Mouse (Mus musculus): ENCODE results near the gene Gpr176. TPM values are rescaled to one million over a fixed set of nuclear protein-coding genes. Genes with fewer than 3 reads are reported as not detected.

Gpr176 gene
- polyA plus RNA-seq, 1 experiment from 2014 or later = 0.41 TPM

GRCm38 (mm10) chr2:118235614-118236013 lies 137.6 kb downstream of the Gpr176 start:
- Histone ChIP-seq H3K4me1 (ENCODE audit: control insufficient read depth, insufficient read depth, low read length) (no peaks in the 10 kb centered on the region), H3K9ac (replicated peaks; ENCODE audit: low read depth, low read length) (no peak overlapping the region), H3K4me3 (ENCODE audit: low read depth, low read length) (no peak overlapping the region), H3K9me3 (ENCODE audit: control insufficient read depth, low read depth, low read length) (no peaks in the 10 kb centered on the region), H3K27me3 (ENCODE audit: control insufficient read depth, insufficient read depth, low read length) (no peaks in the 10 kb centered on the region), H3K27ac (ENCODE audit: low read length) (no peak overlapping the region), H3K4me2 (replicated peaks; ENCODE audit: low read depth, low read length) (no peak overlapping the region), H3K36me3 (ENCODE audit: control insufficient read depth, insufficient read depth, low read length) (no peaks in the 10 kb centered on the region)
- no peak for ATAC-seq (ENCODE audit: insufficient number of reproducible peaks, insufficient read depth, low FRiP score, low read depth)
- 79% methylated on average over 3 of the region's 3 CpGs for WGBS

GRCm38 (mm10) chr2:118230544-118230943 lies 142.7 kb downstream of the Gpr176 start:
- 50% methylated on average over 3 of the region's 3 CpGs for WGBS
- Histone ChIP-seq H3K4me1 (ENCODE audit: control insufficient read depth, insufficient read depth, low read length) (no peaks in the 10 kb centered on the region), H3K9me3 (ENCODE audit: control insufficient read depth, low read depth, low read length) (no peaks in the 10 kb centered on the region), H3K4me3 (ENCODE audit: low read depth, low read length) (no peak overlapping the region), H3K27ac (ENCODE audit: low read length) (no peak overlapping the region), H3K4me2 (replicated peaks; ENCODE audit: low read depth, low read length) (no peak overlapping the region), H3K9ac (replicated peaks; ENCODE audit: low read depth, low read length) (no peak overlapping the region), H3K27me3 (ENCODE audit: control insufficient read depth, insufficient read depth, low read length) (no peaks in the 10 kb centered on the region), H3K36me3 (ENCODE audit: control insufficient read depth, insufficient read depth, low read length) (no peaks in the 10 kb centered on the region)
- ATAC-seq (ENCODE audit: insufficient number of reproducible peaks, insufficient read depth, low FRiP score, low read depth) = no peak

GRCm38 (mm10) chr2:118228486-118229079 lies 144.6 kb downstream of the Gpr176 start:
- H3K27ac ChIP-seq (ENCODE audit: low read length) = no peak overlapping the region
- WGBS = 87% methylated on average over 4 of the region's 4 CpGs
- no peak overlapping the region for H3K4me3 ChIP-seq (ENCODE audit: low read depth, low read length)
- H3K9ac ChIP-seq (replicated peaks; ENCODE audit: low read depth, low read length) = no peak overlapping the region
- H3K4me2 ChIP-seq (replicated peaks; ENCODE audit: low read depth, low read length) = no peak overlapping the region
- H3K9me3 ChIP-seq (ENCODE audit: control insufficient read depth, low read depth, low read length) = no peaks in the 10 kb centered on the region
- H3K27me3 ChIP-seq (ENCODE audit: control insufficient read depth, insufficient read depth, low read length) = no peaks in the 10 kb centered on the region
- H3K4me1 ChIP-seq (ENCODE audit: control insufficient read depth, insufficient read depth, low read length) = no peaks in the 10 kb centered on the region
- no peak for ATAC-seq (ENCODE audit: insufficient number of reproducible peaks, insufficient read depth, low FRiP score, low read depth)
- no peaks in the 10 kb centered on the region for H3K36me3 ChIP-seq (ENCODE audit: control insufficient read depth, insufficient read depth, low read length)

Small RNA genes within 50 kb of the gene (microRNA-seq; reads per million reads assigned to microRNA genes)
- gene Gm22800 = not detected

Other genes starting within 250 kb of the Gpr176 start
- gene Fsip1, start 116.5 kb downstream of the Gpr176 start, polyA plus RNA-seq (2014; fragmentation: Nextera tagmentation; extraction: Ambion mirVana) = 0.43 and 0.57 TPM in 2 replicates
- 13.8 and 15.2 TPM in 2 replicates for gene Eif2ak4, start 15.2 kb upstream of the Gpr176 start, polyA plus RNA-seq (2014; fragmentation: Nextera tagmentation; extraction: Ambion mirVana)
- 221 and 226 TPM in 2 replicates for gene Srp14, start 106.3 kb upstream of the Gpr176 start, polyA plus RNA-seq (2014; fragmentation: Nextera tagmentation; extraction: Ambion mirVana)
- gene Bmf, start 176.3 kb upstream of the Gpr176 start, polyA plus RNA-seq (2014; fragmentation: Nextera tagmentation; extraction: Ambion mirVana) = 7.7 and 8.2 TPM in 2 replicates
- gene Bub1b, start 224.8 kb upstream of the Gpr176 start, polyA plus RNA-seq (2014; fragmentation: Nextera tagmentation; extraction: Ambion mirVana) = 80.4 and 81.2 TPM in 2 replicates